Mouse (Mus musculus) E14TG2a.4 (cell line): ENCODE measurements around the gene Nol9.

Source experiments
- CTCF ChIP-seq: conservative IDR thresholded peaks from 2 replicates; pipeline ENCODE4 v1.5.1; 2014; ENCODE audit warnings: low read length
- NANOG ChIP-seq: IDR thresholded peaks from 2 replicates; pipeline ENCODE4 v1.6.1; 2014; ENCODE audit warnings: borderline replicate concordance, low read length, mixed read lengths

DNA sequence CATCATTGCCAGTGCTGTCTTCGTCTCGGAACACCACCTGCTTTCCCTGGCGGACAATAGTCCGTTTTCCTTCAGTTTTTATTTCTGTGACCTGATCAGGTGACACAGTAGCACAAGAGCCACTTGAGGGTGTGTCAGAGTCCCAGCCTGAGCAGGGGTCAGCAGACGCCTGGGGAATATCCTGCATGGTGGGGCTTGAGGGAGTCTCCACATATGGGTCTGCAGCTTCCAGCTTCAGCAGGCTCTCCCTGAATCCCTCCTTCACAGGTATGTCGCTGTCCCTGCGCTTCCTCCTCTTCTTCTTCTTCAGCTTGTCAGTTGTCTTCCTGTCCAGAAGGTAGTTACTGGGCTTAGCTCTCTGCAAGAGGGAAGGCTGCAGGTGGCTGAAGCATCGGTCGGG lies 47.0 kb upstream of the Nol9 start:
- TF ChIP-seq CTCF (no peak), NANOG (no peak)
